Mouse (Mus musculus): ENCODE data around the gene Unc13b.

DNA sequence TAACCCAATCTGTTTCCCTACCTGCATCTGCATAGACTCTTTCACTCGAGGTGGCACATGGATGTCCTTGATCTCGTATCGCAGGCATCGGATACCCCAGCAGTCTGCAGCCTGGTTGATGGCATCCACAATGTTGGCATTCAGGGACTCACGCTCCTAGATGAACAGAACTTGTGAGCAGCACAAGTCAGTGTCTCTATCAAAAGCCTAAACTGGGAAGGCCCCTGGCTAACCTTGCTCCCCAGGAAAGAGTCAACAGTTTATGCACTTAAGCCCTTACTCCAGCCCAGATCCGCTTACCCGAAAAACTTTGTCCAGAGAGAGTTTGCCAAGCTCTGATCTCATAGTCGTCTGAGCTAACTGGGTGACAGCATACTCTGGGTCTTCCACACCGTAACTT lies 29.0 kb upstream of the Unc13b start:
- TF ChIP-seq CTCF (IDR thresholded peaks at IDR 0.05; ENCODE audit: control insufficient read depth, insufficient read depth, insufficient read length) = no peak
- TF ChIP-seq CEBPB (IDR thresholded peaks at IDR 0.05; ENCODE audit: low read depth) = no peak
- TF ChIP-seq MYOD1 (IDR thresholded peaks at IDR 0.05; ENCODE audit: control insufficient read depth, insufficient read length, low read depth) = no peak
- no peak for TF ChIP-seq MYOG (IDR thresholded peaks at IDR 0.05; ENCODE audit: control insufficient read depth, extremely low read depth, insufficient read length)
- no peak for TF ChIP-seq MAX (IDR thresholded peaks at IDR 0.05)
- TF ChIP-seq USF1 (IDR thresholded peaks at IDR 0.05; ENCODE audit: low read depth) = no peak
- TF ChIP-seq FOSL1 (IDR thresholded peaks at IDR 0.05; ENCODE audit: insufficient read depth, low read length, poor library complexity, severe bottlenecking) = no peak
